Mouse (Mus musculus) E14TG2a.4 (cell line): Measurements from ENCODE around the gene Prss23.

Experiments
- CTCF ChIP-seq: conservative IDR thresholded peaks from 2 replicates; pipeline ENCODE4 v1.5.1; 2014; ENCODE audit warnings: low read length
- NANOG ChIP-seq: IDR thresholded peaks from 2 replicates; pipeline ENCODE4 v1.6.1; 2014; ENCODE audit warnings: borderline replicate concordance, low read length, mixed read lengths
- POU5F1 ChIP-seq: IDR thresholded peaks from 2 replicates; pipeline ENCODE4 v1.6.1; 2014; ENCODE audit warnings: low read length, borderline replicate concordance

DNA sequence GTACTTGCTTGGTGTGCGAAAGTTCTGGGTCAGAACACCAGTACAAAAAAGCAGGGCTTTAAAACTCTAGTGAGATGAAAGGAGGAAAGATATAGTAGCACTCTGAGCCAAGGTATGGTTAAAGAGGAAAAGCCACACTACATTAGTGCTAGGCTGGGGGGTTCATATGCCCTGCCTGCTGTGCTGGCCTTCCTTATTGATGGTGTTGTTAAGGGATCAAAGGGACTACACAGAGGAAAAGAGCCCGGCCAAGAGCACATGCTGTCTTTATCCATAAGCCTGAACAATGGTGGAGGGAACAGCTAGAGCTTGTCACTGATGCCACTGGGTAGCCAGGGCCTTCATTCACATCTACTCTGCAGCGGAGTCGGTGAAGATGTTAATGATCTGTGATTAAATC is 28.2 kb upstream of the Prss23 start:
- no peak for TF ChIP-seq CTCF
- no peak for TF ChIP-seq POU5F1
- no peak for TF ChIP-seq NANOG
